Mouse (Mus musculus) limb, embryonic 12.5 days (tissue): ENCODE measurements around the gene Mlh1. TPM values are rescaled to one million over a fixed set of nuclear protein-coding genes. Genes with fewer than 3 reads are reported as not detected.

ENCODE experiments used
- ATAC-seq: fragments of 200-750 bp; cut with Nextera tagmentation; 2 replicates; pipeline ENCODE4 v1.8.0; 2017; ENCODE audit warnings: low read depth, moderate TSS enrichment; ENCODE audit not compliant: insufficient number of reproducible peaks, insufficient read depth, low FRiP score, low TSS enrichment
- H3K27ac ChIP-seq: fragments of 300-500 bp; sonication (generic); 2 replicates; pipeline ENCODE4 v1.5.1; 2016; ENCODE audit warnings: mild to moderate bottlenecking, moderate library complexity
- H3K27me3 ChIP-seq: fragments of 300-500 bp; sonication (generic); 2 replicates; pipeline ENCODE4 v1.6.1; 2016; ENCODE audit warnings: mild to moderate bottlenecking, moderate library complexity
- H3K36me3 ChIP-seq: fragments of 300-500 bp; sonication (generic); 2 replicates; pipeline ENCODE4 v1.6.1; 2016; ENCODE audit warnings: mild to moderate bottlenecking, moderate library complexity
- H3K4me1 ChIP-seq: fragments of 300-500 bp; sonication (generic); replicated peaks from 2 replicates; pipeline ENCODE4 v1.6.1; 2016
- H3K4me2 ChIP-seq: fragments of 300-500 bp; sonication (generic); 2 replicates; pipeline ENCODE4 v1.6.1; 2016; ENCODE audit warnings: mild to moderate bottlenecking, moderate library complexity
- H3K4me3 ChIP-seq: fragments of 300-500 bp; sonication (generic); replicated peaks from 2 replicates; pipeline ENCODE4 v1.5.1; 2016; ENCODE audit warnings: mild to moderate bottlenecking
- H3K9ac ChIP-seq: fragments of 300-500 bp; sonication (generic); replicated peaks from 2 replicates; pipeline ENCODE4 v1.6.1; 2016; ENCODE audit warnings: mild to moderate bottlenecking, moderate library complexity
- H3K9me3 ChIP-seq: fragments of 300-500 bp; sonication (generic); 2 replicates; pipeline ENCODE4 v1.6.1; 2016; ENCODE audit warnings: mild to moderate bottlenecking, moderate library complexity
- WGBS: fragments of 180-500 bp; shearing (Covaris S2); methylation state at CpG from one replicate; pipeline ENCODE4 v1.1.7; 2016; 5-methylcytosine and 5-hydroxymethylcytosine counted together
- polyA plus RNA-seq: library from polyadenylated mRNA; unstranded; fragments of >200 nt; fragmentation: Nextera tagmentation; extraction: Ambion mirVana; gene quantifications from 2 replicates; pipeline ENCODE4 v1.2.1, GENCODE M21; 2016

The Mlh1 gene
- polyA plus RNA-seq, 1 experiment from 2014 or later, result 45.1 TPM

DNA sequence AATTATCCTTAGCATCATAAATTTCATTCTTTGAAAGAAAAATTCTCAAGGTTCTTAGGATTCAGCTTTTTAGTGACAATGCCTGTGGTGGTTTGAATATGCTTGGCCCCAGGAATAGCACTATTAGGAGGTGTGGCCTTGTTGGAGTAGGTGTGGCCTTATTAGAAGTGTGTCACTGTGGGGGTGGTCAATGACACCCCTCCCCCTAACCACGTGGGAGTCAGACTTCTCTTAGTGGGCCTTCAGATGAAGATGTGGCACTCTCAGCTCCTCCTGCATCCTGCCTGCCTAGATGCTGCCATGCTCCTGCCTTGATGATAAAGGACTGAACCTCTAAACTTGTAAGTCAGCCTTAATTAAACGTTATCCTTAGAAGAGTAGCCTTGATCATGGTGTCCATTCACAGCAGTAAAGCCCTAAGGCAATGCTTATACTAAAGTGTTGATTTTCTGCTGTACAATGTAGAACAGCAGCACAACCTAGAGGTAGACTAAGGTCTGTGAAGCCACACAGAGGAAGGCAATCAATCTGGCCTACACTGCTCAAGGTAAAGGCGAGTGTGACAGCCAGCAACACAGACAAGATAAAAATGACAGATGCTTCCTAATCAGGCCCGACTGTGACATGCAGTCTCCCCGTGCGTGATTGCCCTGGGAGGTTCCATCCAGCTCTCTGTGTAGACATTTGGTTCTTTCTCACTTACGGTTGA, 19.3 kb downstream of the Mlh1 start:
- Histone ChIP-seq H3K27ac (no peak overlapping the region), H3K4me1 (no peaks in the 10 kb centered on the region), H3K9ac (no peak overlapping the region), H3K4me3 (no peak overlapping the region), H3K9me3 (no peaks in the 10 kb centered on the region), H3K4me2 (no peak overlapping the region), H3K36me3 (peaks cover 92% of the 10 kb centered on the region), H3K27me3 (no peaks in the 10 kb centered on the region)
- no peak for ATAC-seq
- 72% methylated on average over 7 of the region's 7 CpGs for WGBS

DNA sequence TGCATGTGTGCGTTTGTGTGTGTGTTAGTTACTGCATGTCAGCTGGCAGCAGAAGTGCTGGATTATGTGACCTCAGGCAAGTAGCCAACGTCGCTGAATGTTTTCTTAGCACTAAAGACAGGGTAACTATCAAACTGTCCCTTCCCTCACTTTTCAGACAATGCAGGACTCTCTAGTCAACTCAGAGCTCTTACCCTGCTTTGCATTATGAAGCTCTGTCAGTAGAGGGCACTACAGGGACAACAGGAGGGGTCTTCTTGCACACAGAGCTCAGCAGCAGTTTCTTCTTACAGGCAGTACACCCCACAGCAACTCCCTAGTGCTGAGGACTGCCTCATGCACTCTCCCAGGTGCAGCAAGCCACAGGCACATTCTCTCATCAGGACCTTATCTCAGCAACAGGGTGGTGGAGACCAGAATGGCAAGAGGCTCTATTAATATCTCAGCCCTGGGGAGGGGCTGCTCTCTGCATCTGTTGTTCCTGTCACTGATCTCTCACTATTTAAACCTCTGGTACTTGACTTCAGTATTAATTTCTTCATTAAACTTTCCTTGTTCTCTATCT, 23.8 kb downstream of the Mlh1 start:
- H3K36me3 ChIP-seq, result peaks cover 79% of the 10 kb centered on the region
- H3K4me1 ChIP-seq, result no peaks in the 10 kb centered on the region
- no peaks in the 10 kb centered on the region for H3K9me3 ChIP-seq
- H3K9ac ChIP-seq, result no peak overlapping the region
- WGBS, result 82% methylated on average over 3 of the region's 3 CpGs
- no peak for ATAC-seq
- no peak overlapping the region for H3K27ac ChIP-seq
- H3K27me3 ChIP-seq, result no peaks in the 10 kb centered on the region
- H3K4me3 ChIP-seq, result no peak overlapping the region
- H3K4me2 ChIP-seq, result no peak overlapping the region

DNA sequence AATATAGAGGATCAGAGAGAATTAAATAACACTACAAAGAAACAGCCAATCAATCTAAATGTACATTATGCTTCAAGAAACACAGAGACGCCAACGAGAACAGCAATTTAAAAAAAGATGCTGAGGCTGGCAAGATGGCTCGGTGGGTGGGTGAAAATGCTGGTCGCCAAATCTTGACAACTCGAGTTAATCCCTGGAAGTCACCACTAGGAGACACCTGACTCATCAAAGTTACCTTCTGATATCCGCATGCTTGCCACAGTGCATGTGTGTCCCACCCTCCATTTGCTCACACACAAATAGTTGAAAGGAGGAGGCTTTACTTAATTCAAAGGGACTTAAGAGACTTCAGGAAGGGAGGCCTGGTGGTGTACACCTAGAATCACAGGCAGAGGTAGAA, 26.0 kb downstream of the Mlh1 start:
- Histone ChIP-seq H3K27ac (no peak overlapping the region), H3K36me3 (peaks cover 79% of the 10 kb centered on the region), H3K9me3 (no peaks in the 10 kb centered on the region), H3K4me1 (no peaks in the 10 kb centered on the region), H3K9ac (no peak overlapping the region), H3K4me3 (no peak overlapping the region), H3K27me3 (no peaks in the 10 kb centered on the region), H3K4me2 (no peak overlapping the region)
- ATAC-seq, result no peak
- 81% methylated on average over 6 of the region's 6 CpGs for WGBS

DNA sequence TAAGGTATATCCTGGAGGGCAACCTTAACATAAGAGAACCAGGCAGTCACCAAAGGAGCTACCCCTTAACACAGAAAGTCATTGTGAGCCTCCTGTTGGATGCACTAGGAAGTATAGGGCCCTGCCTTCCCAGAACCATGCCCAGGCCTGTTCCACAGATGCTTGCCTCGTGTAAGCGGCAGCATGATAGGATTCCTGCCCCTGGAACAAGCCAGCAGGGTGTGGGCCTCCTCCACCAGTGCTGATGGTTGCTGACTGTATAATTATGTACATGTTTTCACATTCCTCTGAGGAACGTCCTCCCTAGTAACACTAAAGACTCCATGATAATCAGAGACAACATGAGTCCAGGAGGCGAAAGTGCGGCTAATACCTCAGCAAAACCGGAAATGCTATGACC, 28.2 kb downstream of the Mlh1 start:
- H3K4me2 ChIP-seq, result no peak overlapping the region
- H3K27ac ChIP-seq, result no peak overlapping the region
- H3K36me3 ChIP-seq, result peaks cover 79% of the 10 kb centered on the region
- WGBS, result 78% methylated on average over 6 of the region's 6 CpGs
- no peak overlapping the region for H3K9ac ChIP-seq
- H3K4me1 ChIP-seq, result no peaks in the 10 kb centered on the region
- H3K9me3 ChIP-seq, result no peaks in the 10 kb centered on the region
- H3K4me3 ChIP-seq, result no peak overlapping the region
- no peaks in the 10 kb centered on the region for H3K27me3 ChIP-seq
- ATAC-seq, result no peak

DNA sequence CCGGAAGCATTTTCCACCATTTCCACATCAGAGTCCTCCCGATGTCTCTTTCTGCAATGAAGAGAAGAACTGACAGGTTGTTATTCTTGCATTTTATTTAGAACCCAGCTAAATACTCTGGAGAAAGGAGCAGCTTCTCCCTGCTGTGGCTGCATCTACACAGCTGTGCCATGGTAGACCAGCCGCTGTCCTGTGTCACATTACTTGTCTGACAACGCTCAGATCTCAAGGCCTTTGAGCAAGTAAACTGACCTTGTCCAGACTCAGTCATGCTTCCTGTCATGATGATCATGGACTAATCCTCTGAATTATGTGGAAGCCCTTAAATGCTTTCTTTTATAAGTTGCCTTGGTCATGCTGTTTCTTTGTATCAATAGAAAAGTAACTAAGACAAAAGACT, 31.8 kb downstream of the Mlh1 start:
- no peak for ATAC-seq

DNA sequence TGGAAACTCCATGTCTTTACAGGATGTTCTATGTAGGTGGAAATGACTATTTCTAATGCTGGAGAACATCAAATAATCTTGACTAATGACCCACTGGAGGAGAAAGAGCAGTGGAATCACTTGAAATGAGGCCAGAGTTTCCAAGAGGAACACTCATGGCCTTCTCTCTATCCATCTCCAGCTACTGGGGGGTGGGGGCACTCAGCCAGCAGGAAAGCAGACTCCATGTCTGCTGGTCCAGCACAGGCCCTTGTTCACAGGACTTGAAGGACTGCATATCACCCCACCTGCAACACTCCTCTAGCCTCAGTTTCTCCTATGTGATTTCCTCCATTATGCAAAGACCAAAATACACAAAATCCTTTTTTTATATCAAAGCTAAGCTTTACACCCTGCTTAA, 33.9 kb downstream of the Mlh1 start:
- H3K4me3 ChIP-seq, result no peak overlapping the region
- no peak overlapping the region for H3K27ac ChIP-seq
- H3K9me3 ChIP-seq, result no peaks in the 10 kb centered on the region
- H3K9ac ChIP-seq, result no peak overlapping the region
- H3K4me1 ChIP-seq, result no peaks in the 10 kb centered on the region
- H3K36me3 ChIP-seq, result peaks cover 96% of the 10 kb centered on the region
- no peak overlapping the region for H3K4me2 ChIP-seq
- ATAC-seq, result no peak
- no peaks in the 10 kb centered on the region for H3K27me3 ChIP-seq

More for the DNA sequence above, 31.8 kb downstream of the Mlh1 start:
- peaks cover 93% of the 10 kb centered on the region for H3K36me3 ChIP-seq
- H3K4me3 ChIP-seq, result no peak overlapping the region
- no peaks in the 10 kb centered on the region for H3K9me3 ChIP-seq
- no peaks in the 10 kb centered on the region for H3K27me3 ChIP-seq
- H3K9ac ChIP-seq, result no peak overlapping the region
- no peak overlapping the region for H3K4me2 ChIP-seq
- H3K4me1 ChIP-seq, result no peaks in the 10 kb centered on the region
- 92% methylated on average over 4 of the region's 4 CpGs for WGBS
- H3K27ac ChIP-seq, result no peak overlapping the region

DNA sequence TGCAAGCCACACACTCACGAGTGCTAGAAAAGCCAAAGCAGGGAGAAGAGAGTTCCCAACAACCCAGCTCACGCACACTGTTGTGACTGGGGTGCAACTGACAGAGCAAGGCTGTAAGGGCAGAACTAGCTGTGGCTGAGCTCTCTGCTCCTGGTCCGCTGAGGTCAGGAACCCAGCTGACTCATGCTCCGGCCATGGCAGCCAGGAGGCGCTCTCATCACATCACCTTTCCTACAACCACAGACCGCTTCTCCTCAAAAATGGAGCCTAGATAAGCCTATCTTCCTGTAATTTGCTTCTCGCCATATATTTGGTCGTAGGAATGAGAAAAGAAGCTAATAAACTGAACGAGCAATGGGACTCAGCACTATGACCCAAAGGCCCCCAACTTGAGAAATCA, 36.9 kb downstream of the Mlh1 start:
- Histone ChIP-seq H3K27me3 (no peaks in the 10 kb centered on the region), H3K27ac (no peak overlapping the region), H3K4me2 (no peak overlapping the region), H3K9me3 (no peaks in the 10 kb centered on the region), H3K4me3 (no peak overlapping the region), H3K36me3 (peaks cover 88% of the 10 kb centered on the region), H3K4me1 (no peaks in the 10 kb centered on the region), H3K9ac (no peak overlapping the region)
- WGBS, result 84% methylated on average over 9 of the region's 9 CpGs
- no peak for ATAC-seq

DNA sequence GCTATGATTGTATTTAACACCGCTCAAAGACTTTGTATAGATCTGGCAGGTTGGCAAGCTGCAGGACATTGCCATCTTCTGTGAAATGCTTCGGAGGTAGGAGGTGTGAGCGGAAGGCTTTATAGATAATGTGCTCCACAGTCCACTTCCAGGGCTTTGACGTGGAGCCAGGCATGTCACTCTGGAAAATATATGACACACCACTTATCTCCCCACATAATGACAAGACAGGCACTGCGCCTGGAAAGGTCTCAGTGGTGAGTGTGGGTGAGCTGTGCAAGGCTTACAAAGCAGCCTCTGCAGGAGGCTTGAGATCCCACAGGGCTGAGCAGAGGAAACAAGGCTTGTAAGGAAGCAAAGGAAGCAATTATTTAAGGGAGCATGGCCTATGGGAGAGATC, 43.1 kb downstream of the Mlh1 start:
- Histone ChIP-seq H3K4me1 (peaks cover 4% of the 10 kb centered on the region; the same call in 1 of the 2 replicates), H3K36me3 (peaks cover 88% of the 10 kb centered on the region), H3K27ac (no peak overlapping the region), H3K9me3 (no peaks in the 10 kb centered on the region), H3K9ac (no peak overlapping the region), H3K4me3 (no peak overlapping the region), H3K27me3 (no peaks in the 10 kb centered on the region), H3K4me2 (no peak overlapping the region)
- ATAC-seq, result no peak
- 81% methylated on average over 5 of the region's 5 CpGs for WGBS

DNA sequence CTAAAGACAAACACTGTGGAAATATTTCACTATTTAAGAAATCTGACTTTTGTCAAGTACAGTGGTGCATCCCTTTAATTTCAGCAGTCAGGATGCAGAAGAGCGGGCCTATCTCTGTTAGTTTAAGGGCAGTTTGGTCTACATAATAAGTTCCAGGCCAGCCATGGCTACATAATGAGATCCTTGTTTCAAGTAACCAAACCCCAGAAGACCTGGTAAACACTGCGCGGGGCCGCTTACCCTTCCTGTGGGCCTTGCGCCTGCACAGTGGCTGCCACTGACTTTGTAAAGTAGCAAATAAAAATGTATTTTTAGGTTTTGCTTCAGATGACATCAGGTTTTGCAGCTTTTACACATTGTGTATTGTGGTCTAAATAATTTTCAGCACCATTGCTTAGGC, 48.2 kb downstream of the Mlh1 start:
- Histone ChIP-seq H3K9ac (no peak overlapping the region), H3K27ac (peak overlapping the region; percentile 73), H3K4me3 (no peak overlapping the region), H3K27me3 (no peaks in the 10 kb centered on the region), H3K4me2 (no peak overlapping the region), H3K36me3 (peaks cover 84% of the 10 kb centered on the region), H3K9me3 (no peaks in the 10 kb centered on the region), H3K4me1 (peaks cover 4% of the 10 kb centered on the region; the same call in 1 of the 2 replicates)
- 74% methylated on average over 5 of the region's 5 CpGs for WGBS
- ATAC-seq, result no peak

DNA sequence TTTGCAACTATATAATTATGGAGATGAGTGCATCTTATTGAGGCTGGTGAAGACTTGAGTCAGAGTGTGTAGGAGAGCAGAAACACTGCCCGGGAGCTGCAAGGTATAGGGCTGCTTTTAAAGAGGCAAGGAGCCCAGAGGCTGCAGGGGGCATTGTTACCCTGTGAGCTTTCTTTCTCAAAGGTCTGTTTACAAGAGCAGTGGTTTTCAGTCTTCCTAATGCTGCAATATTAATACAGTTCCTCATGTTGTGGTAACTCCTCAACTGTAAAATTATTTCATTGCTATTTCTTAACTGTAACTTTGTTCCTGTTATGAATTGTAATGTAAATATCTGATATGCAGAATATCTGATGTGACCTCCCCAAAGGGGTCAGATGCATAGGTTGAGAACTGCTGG, 50.0 kb downstream of the Mlh1 start:
- Histone ChIP-seq H3K4me1 (peaks cover 4% of the 10 kb centered on the region; the same call in 1 of the 2 replicates), H3K9me3 (no peaks in the 10 kb centered on the region), H3K9ac (no peak overlapping the region), H3K4me2 (no peak overlapping the region), H3K36me3 (peaks cover 71% of the 10 kb centered on the region), H3K27me3 (no peaks in the 10 kb centered on the region), H3K27ac (no peak overlapping the region), H3K4me3 (no peak overlapping the region)
- ATAC-seq, result no peak
- WGBS, result 92% methylated on average over 1 of the region's 1 CpGs

DNA sequence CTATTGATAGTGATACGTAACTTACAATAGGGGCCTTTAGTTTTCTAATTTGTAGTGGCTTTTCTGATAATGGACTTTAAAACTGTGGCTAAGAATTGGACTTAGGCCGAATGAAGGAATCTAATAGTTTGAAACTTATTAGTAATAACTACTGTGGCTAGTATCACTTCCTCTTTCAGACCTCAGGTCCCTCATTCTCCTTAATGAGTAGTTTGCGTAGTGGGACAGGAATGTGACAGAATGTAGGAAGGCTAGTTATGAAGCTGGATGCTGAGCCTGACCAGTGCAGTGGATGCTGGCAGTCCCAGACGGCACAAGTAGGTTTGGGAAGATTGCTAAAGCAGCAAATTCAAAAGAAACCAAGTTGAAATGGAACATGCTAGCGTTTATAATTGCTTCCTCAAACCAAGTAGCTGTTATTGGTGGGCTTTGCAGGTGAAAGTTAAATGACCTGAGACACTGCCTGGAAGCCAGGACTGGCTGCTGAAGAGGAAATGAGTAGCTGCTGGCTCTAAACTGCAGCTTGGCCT, 51.0 kb downstream of the Mlh1 start:
- WGBS, result 84% methylated on average over 5 of the region's 5 CpGs
- H3K36me3 ChIP-seq, result peaks cover 71% of the 10 kb centered on the region
- no peaks in the 10 kb centered on the region for H3K27me3 ChIP-seq

DNA sequence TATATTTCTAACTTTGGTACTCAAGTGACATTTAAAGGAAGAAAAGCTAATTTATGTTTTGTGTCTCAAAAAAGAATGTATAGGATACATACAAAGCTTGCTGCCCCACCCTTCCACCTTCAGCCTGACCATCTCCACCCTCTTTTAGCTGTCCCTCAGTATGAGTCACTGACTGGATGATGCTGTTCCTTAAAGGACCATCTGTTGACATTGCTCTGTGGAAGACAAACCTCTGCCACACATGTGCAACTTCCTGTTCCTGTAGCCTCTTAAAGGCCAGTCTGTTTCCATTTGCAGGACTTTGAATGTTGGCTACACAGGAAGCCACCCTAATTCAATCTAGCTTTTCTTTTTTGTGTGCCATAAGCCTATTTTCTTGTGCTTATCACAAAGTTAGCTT, 55.2 kb downstream of the Mlh1 start:
- no peak for ATAC-seq
- Histone ChIP-seq H3K4me2 (no peak overlapping the region), H3K27ac (no peak overlapping the region), H3K27me3 (no peaks in the 10 kb centered on the region), H3K36me3 (peaks cover 48% of the 10 kb centered on the region), H3K4me1 (peaks cover 5% of the 10 kb centered on the region), H3K4me3 (no peak overlapping the region), H3K9me3 (no peaks in the 10 kb centered on the region), H3K9ac (no peak overlapping the region)

More for the DNA sequence above, 51.0 kb downstream of the Mlh1 start:
- Histone ChIP-seq H3K4me2 (no peak overlapping the region), H3K9ac (no peak overlapping the region), H3K9me3 (no peaks in the 10 kb centered on the region), H3K4me1 (peaks cover 4% of the 10 kb centered on the region; the same call in 1 of the 2 replicates), H3K27ac (no peak overlapping the region), H3K4me3 (no peak overlapping the region)
- no peak for ATAC-seq
